In the genomic region with DNA sequence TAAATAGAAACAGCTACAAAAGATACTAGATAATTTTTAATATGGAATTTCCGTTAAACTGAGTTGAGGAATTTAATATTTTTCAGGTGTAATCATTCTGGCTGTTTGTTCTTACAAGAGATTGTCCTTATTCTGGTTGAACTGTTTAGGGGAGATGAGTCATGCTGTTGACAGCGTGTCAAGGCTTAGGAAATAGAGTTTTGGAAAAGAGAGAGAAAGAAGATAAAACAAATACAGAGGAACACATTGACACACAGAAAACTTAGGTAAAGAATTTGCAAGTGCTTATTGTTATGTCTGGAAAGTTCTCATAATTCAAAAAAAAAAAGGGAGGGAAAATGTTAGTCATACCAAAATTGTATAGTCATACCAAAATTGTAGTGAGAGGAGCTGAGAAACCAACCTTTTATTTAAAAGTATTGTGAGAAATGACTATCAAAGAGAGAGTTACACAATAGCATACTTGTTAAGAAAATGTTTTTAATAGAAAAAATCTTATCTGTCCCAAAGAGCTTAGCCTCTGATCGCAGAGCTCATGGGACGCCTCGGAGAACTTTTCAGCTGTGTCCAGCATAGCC, we compare ENCODE assay signal across 16 mouse cellular contexts.
"Had no signal": no experiment of that assay in that cellular context is flagged by ENCODE, and none has a peak within 500 bp of the region (broad histone marks: within the 10 kb centered on the region; RNA-seq: fewer than 3 reads in every experiment).

No protein-coding gene starts in this region.

- H3K4me3 ChIP-seq: limb, embryonic 15.5 days; liver, embryonic 12.5 days; megakaryocyte, embryonic 14.5 days; midbrain, embryonic 15.5 days; neural tube, embryonic 12.5 days; stomach, embryonic 15.5 days had no signal

- H3K36me3 ChIP-seq: limb, embryonic 15.5 days; liver, embryonic 12.5 days; midbrain, embryonic 15.5 days; neural tube, embryonic 12.5 days; stomach, embryonic 15.5 days had no signal

- DNase-seq: kidney, postnatal 36 days; layer of hippocampus, adult 9-11 months; layer of hippocampus, postnatal 36 days; lung, embryonic 14.5 days; lung, postnatal 10 days; retina, postnatal 1 day; thymus, postnatal 36 days had no signal

- H3K4me2 ChIP-seq: limb, embryonic 15.5 days; liver, embryonic 12.5 days; lung, embryonic 14.5 days; midbrain, embryonic 11.5 days; midbrain, embryonic 15.5 days; neural tube, embryonic 12.5 days; stomach, embryonic 15.5 days had no signal

- H3K27ac ChIP-seq: kidney, postnatal 0 days; limb, embryonic 15.5 days; liver, embryonic 12.5 days; macrophage; midbrain, embryonic 15.5 days; neural tube, embryonic 12.5 days; stomach, embryonic 15.5 days had no signal

- H3K9me3 ChIP-seq: limb, embryonic 15.5 days; liver, embryonic 12.5 days; midbrain, embryonic 15.5 days; neural tube, embryonic 12.5 days; stomach, embryonic 15.5 days had no signal

- H3K27me3 ChIP-seq: limb, embryonic 15.5 days; liver, embryonic 12.5 days; midbrain, embryonic 15.5 days; neural tube, embryonic 12.5 days; stomach, embryonic 15.5 days had no signal

- H3K4me1 ChIP-seq: limb, embryonic 15.5 days; liver, embryonic 12.5 days; megakaryocyte, embryonic 14.5 days; midbrain, embryonic 15.5 days; neural tube, embryonic 12.5 days; stomach, embryonic 15.5 days had no signal

- ATAC-seq: liver, embryonic 12.5 days; midbrain, embryonic 15.5 days had no signal

- H3K9ac ChIP-seq: limb, embryonic 15.5 days; liver, embryonic 12.5 days; lung, embryonic 14.5 days; midbrain, embryonic 15.5 days; neural tube, embryonic 12.5 days; stomach, embryonic 15.5 days had no signal
